Mouse (Mus musculus): ENCODE results near the gene Agap3. TPM values are rescaled to one million over a fixed set of nuclear protein-coding genes. Genes with fewer than 3 reads are reported as not detected.

Gene Agap3
- total and polyA plus RNA-seq, 3 experiments: 116 to 203 (median 138) TPM

GRCm38 (mm10) chr5:24441187-24441586 lies 10.8 kb upstream of the Agap3 start:
- no peak for DNase-seq (ENCODE audit: low read depth, low spot score)
- H3K4me1 ChIP-seq (ENCODE audit: control insufficient read depth in 1 of 2, insufficient read depth in 2 of 2, low read length in 2 of 2): peaks cover 3 to 8% of the 10 kb centered on the region in 2 experiments; a peak in 3 of 4 replicates
- H3K27me3 ChIP-seq (ENCODE audit: control insufficient read depth in 1 of 2, insufficient read depth in 2 of 2, low read length in 2 of 2): no peaks in the 10 kb centered on the region
- no peak overlapping the region for H3K4me3 ChIP-seq (ENCODE audit: control insufficient read depth in 1 of 2, insufficient read depth in 1 of 2, low read depth in 2 of 2, low read length in 2 of 2)
- H3K36me3 ChIP-seq (ENCODE audit: control insufficient read depth in 1 of 2, insufficient read depth in 2 of 2, low read length in 2 of 2): peaks cover 0 to 7% of the 10 kb centered on the region in 2 experiments; a peak in 2 of 4 replicates
- no peak overlapping the region for H3K27ac ChIP-seq (ENCODE audit: control insufficient read depth, low read depth, low read length)
- peaks cover 14% of the 10 kb centered on the region for H3K79me2 ChIP-seq (ENCODE audit: control insufficient read depth, insufficient read depth, low read length, poor library complexity)
- no peak overlapping the region for H3K9ac ChIP-seq (ENCODE audit: control insufficient read depth, low read depth, low read length, poor library complexity, severe bottlenecking)
- no peak for TF ChIP-seq SIN3A (IDR thresholded peaks at IDR 0.05; ENCODE audit: low read length)
- no peak for TF ChIP-seq RAD21 (IDR thresholded peaks at IDR 0.05; ENCODE audit: low read depth, low read length)
- TF ChIP-seq EP300 (IDR thresholded peaks at IDR 0.05; ENCODE audit: low read depth in 1 of 2, low read length in 2 of 2): no peak
- no peak for TF ChIP-seq TBP (IDR thresholded peaks at IDR 0.05; ENCODE audit: low read depth, low read length)
- TF ChIP-seq CHD1 (IDR thresholded peaks at IDR 0.05; ENCODE audit: low read depth, low read length): no peak
- no peak for TF ChIP-seq UBTF (IDR thresholded peaks at IDR 0.05; ENCODE audit: borderline replicate concordance, insufficient read depth, low read depth, low read length)
- TF ChIP-seq MEF2A (IDR thresholded peaks at IDR 0.05; ENCODE audit: extremely low read depth, insufficient replicate concordance, low read depth, low read length, poor library complexity, severe bottlenecking): no peak
- no peak for TF ChIP-seq MYB (IDR thresholded peaks at IDR 0.05; ENCODE audit: low read depth, low read length)
- TF ChIP-seq USF1 (IDR thresholded peaks at IDR 0.05; ENCODE audit: low read depth, low read length): no peak
- no peak for TF ChIP-seq E2F4 (IDR thresholded peaks at IDR 0.05; ENCODE audit: borderline replicate concordance, low read depth, low read length)
- no peak for TF ChIP-seq MAZ (IDR thresholded peaks at IDR 0.05; ENCODE audit: low read depth, low read length)
- no peak for TF ChIP-seq CTCF (IDR thresholded peaks at IDR 0.05 in 2 of 3, conservative IDR thresholded peaks at IDR 0.05 in 1 of 3; ENCODE audit: control insufficient read depth in 1 of 3, insufficient read depth in 1 of 3, low read depth in 2 of 3, low read length in 3 of 3, poor library complexity in 1 of 3, severe bottlenecking in 1 of 3)
- TF ChIP-seq ZMIZ1 (IDR thresholded peaks at IDR 0.05; ENCODE audit: low read depth, low read length): no peak
- TF ChIP-seq ZC3H11A (IDR thresholded peaks at IDR 0.05; ENCODE audit: low read depth, low read length): no peak
- no peak for TF ChIP-seq JUND (IDR thresholded peaks at IDR 0.05; ENCODE audit: low read depth, low read length)
- TF ChIP-seq BHLHE40 (IDR thresholded peaks at IDR 0.05; ENCODE audit: borderline replicate concordance, low read depth, low read length): no peak
- no peak for TF ChIP-seq ZKSCAN1 (IDR thresholded peaks at IDR 0.05; ENCODE audit: low read depth, low read length)
- no peak for TF ChIP-seq POLR2A (IDR thresholded peaks at IDR 0.05; ENCODE audit: control insufficient read depth in 1 of 2, insufficient read depth in 1 of 2, low read depth in 1 of 2, low read length in 2 of 2, poor library complexity in 1 of 2)
- no peak for TF ChIP-seq MXI1 (IDR thresholded peaks at IDR 0.05; ENCODE audit: low read depth, low read length)
- no peak for TF ChIP-seq POLR2AphosphoS5 (IDR thresholded peaks at IDR 0.05; ENCODE audit: borderline replicate concordance, low read depth, low read length)
- no peaks in the 10 kb centered on the region for H3K9me3 ChIP-seq (replicated peaks; ENCODE audit: insufficient read depth, low read length)

- no peaks in the 10 kb centered on the region for H3K27me3 ChIP-seq (ENCODE audit: control insufficient read depth in 1 of 2, insufficient read depth in 2 of 2, low read length in 2 of 2)
- TF ChIP-seq JUND (IDR thresholded peaks at IDR 0.05; ENCODE audit: low read depth, low read length) (no peak), CTCF (IDR thresholded peaks at IDR 0.05 in 2 of 3, conservative IDR thresholded peaks at IDR 0.05 in 1 of 3; ENCODE audit: control insufficient read depth in 1 of 3, insufficient read depth in 1 of 3, low read depth in 2 of 3, low read length in 3 of 3, poor library complexity in 1 of 3, severe bottlenecking in 1 of 3) (no peak), MXI1 (IDR thresholded peaks at IDR 0.05; ENCODE audit: low read depth, low read length) (no peak)
- no peak overlapping the region for H3K9ac ChIP-seq (ENCODE audit: control insufficient read depth, low read depth, low read length, poor library complexity, severe bottlenecking)
- no peak overlapping the region for H3K4me3 ChIP-seq (ENCODE audit: control insufficient read depth in 1 of 2, insufficient read depth in 1 of 2, low read depth in 2 of 2, low read length in 2 of 2)
- peaks cover 5 to 12% of the 10 kb centered on the region in 2 experiments for H3K4me1 ChIP-seq (ENCODE audit: control insufficient read depth in 1 of 2, insufficient read depth in 2 of 2, low read length in 2 of 2)
- H3K9me3 ChIP-seq (replicated peaks; ENCODE audit: insufficient read depth, low read length): no peaks in the 10 kb centered on the region
- DNase-seq (ENCODE audit: low read depth, low spot score): no peak
- peaks cover 14% of the 10 kb centered on the region for H3K79me2 ChIP-seq (ENCODE audit: control insufficient read depth, insufficient read depth, low read length, poor library complexity)
- H3K36me3 ChIP-seq (ENCODE audit: control insufficient read depth in 1 of 2, insufficient read depth in 2 of 2, low read length in 2 of 2): peaks cover 0 to 10% of the 10 kb centered on the region in 2 experiments; a peak in 3 of 4 replicates
- no peak overlapping the region for H3K27ac ChIP-seq (ENCODE audit: control insufficient read depth, low read depth, low read length)
Observed at GRCm38 (mm10) chr5:24442029-24442428, 9.9 kb upstream of the Agap3 start.
